Mouse (Mus musculus): Measurements from ENCODE around the gene Arhgef40. TPM values are rescaled to one million over a fixed set of nuclear protein-coding genes. Genes with fewer than 3 reads are reported as not detected.

Gene Arhgef40
- polyA plus RNA-seq, 1 experiment from 2014 or later = 59.6 TPM

- Histone ChIP-seq H3K9ac (ENCODE audit: low read length) (peak overlapping the region; percentile 96), H3K27ac (replicated peaks in 1 of 2; ENCODE audit: control insufficient read depth in 1 of 2, insufficient read depth in 1 of 2, low read depth in 2 of 2, low read length in 2 of 2) (peak overlapping the region; percentile 84 to 100), H3K4me3 (ENCODE audit: control insufficient read depth in 1 of 2, insufficient read depth in 1 of 2, low read depth in 1 of 2, low read length in 2 of 2) (peak overlapping the region; percentile 63 to 67), H3K27me3 (ENCODE audit: control insufficient read depth, insufficient read depth, low read length) (no peaks in the 10 kb centered on the region), H3K4me1 (ENCODE audit: control insufficient read depth in 2 of 2, insufficient read depth in 2 of 2, low read length in 2 of 2) (peaks cover 18 to 46% of the 10 kb centered on the region in 2 experiments), H3K4me2 (ENCODE audit: low read length) (peak overlapping the region; percentile 87), H3K36me3 (ENCODE audit: control insufficient read depth, insufficient read depth, low read length) (no peaks in the 10 kb centered on the region), H3K9me3 (ENCODE audit: control insufficient read depth, low read length) (no peaks in the 10 kb centered on the region)
- ATAC-seq (ENCODE audit: insufficient number of reproducible peaks, insufficient read depth, low FRiP score, low read depth) = 0 out of 2 replicates have a peak, but pooled peaks have one; percentile 0
- WGBS = 32% methylated on average over 12 of the region's 12 CpGs
Measured at GRCm38 (mm10) chr14:52019051-52019589, 34.6 kb downstream of the Arhgef40 start.

GRCm38 (mm10) chr14:52019590-52020340 lies 35.2 kb downstream of the Arhgef40 start:
- Histone ChIP-seq H3K27ac (replicated peaks in 1 of 2; ENCODE audit: control insufficient read depth in 1 of 2, insufficient read depth in 1 of 2, low read depth in 2 of 2, low read length in 2 of 2) (peak overlapping the region; percentile 100), H3K4me2 (ENCODE audit: low read length) (peak overlapping the region; percentile 87), H3K36me3 (ENCODE audit: control insufficient read depth, insufficient read depth, low read length) (no peaks in the 10 kb centered on the region), H3K9ac (ENCODE audit: low read length) (peak overlapping the region; percentile 96), H3K9me3 (ENCODE audit: control insufficient read depth, low read length) (no peaks in the 10 kb centered on the region), H3K27me3 (ENCODE audit: control insufficient read depth, insufficient read depth, low read length) (no peaks in the 10 kb centered on the region), H3K4me3 (ENCODE audit: control insufficient read depth in 1 of 2, insufficient read depth in 1 of 2, low read depth in 1 of 2, low read length in 2 of 2) (peak overlapping the region; percentile 67 to 72), H3K4me1 (ENCODE audit: control insufficient read depth in 2 of 2, insufficient read depth in 2 of 2, low read length in 2 of 2) (peaks cover 18 to 46% of the 10 kb centered on the region in 2 experiments)
- under 1% methylated on average over 74 of the region's 74 CpGs for WGBS
- ATAC-seq (ENCODE audit: insufficient number of reproducible peaks, insufficient read depth, low FRiP score, low read depth) = peak; percentile 88

GRCm38 (mm10) chr14:52020486-52021137 lies 36.1 kb downstream of the Arhgef40 start, which contains the start of gene Zfp219:
Zfp219 (minus strand) TSS chr14:52020733.
- peak within 1 kb of the TSS; percentile 87 for H3K4me2 ChIP-seq (ENCODE audit: low read length)

GRCm38 (mm10) chr14:52021138-52021529 lies 36.6 kb downstream of the Arhgef40 start:
- H3K4me3 ChIP-seq (ENCODE audit: control insufficient read depth in 1 of 2, insufficient read depth in 1 of 2, low read depth in 1 of 2, low read length in 2 of 2) = peak overlapping the region in 1 of 2 experiments; percentile 67; a peak in 1 of 4 replicates
- peaks cover 15 to 36% of the 10 kb centered on the region in 2 experiments for H3K4me1 ChIP-seq (ENCODE audit: control insufficient read depth in 2 of 2, insufficient read depth in 2 of 2, low read length in 2 of 2)
- ATAC-seq (ENCODE audit: insufficient number of reproducible peaks, insufficient read depth, low FRiP score, low read depth) = no peak
- H3K36me3 ChIP-seq (ENCODE audit: control insufficient read depth, insufficient read depth, low read length) = no peaks in the 10 kb centered on the region
- H3K27me3 ChIP-seq (ENCODE audit: control insufficient read depth, insufficient read depth, low read length) = no peaks in the 10 kb centered on the region
- 85% methylated on average over 4 of the region's 4 CpGs for WGBS
- no peaks in the 10 kb centered on the region for H3K9me3 ChIP-seq (ENCODE audit: control insufficient read depth, low read length)
- peak overlapping the region; percentile 87 for H3K4me2 ChIP-seq (ENCODE audit: low read length)
- H3K27ac ChIP-seq (replicated peaks in 1 of 2; ENCODE audit: control insufficient read depth in 1 of 2, insufficient read depth in 1 of 2, low read depth in 2 of 2, low read length in 2 of 2) = peak overlapping the region; percentile 100
- H3K9ac ChIP-seq (ENCODE audit: low read length) = peak overlapping the region; percentile 96

More at GRCm38 (mm10) chr14:52020486-52021137, 36.1 kb downstream of the Arhgef40 start, which contains the start of gene Zfp219:
- WGBS = 8% methylated on average over 15 of the region's 15 CpGs
- Histone ChIP-seq H3K4me1 (ENCODE audit: control insufficient read depth in 2 of 2, insufficient read depth in 2 of 2, low read length in 2 of 2) (peaks cover 15 to 41% of the 10 kb centered on the region in 2 experiments), H3K27ac (replicated peaks in 1 of 2; ENCODE audit: control insufficient read depth in 1 of 2, insufficient read depth in 1 of 2, low read depth in 2 of 2, low read length in 2 of 2) (peak within 1 kb of the TSS; percentile 100), H3K4me3 (ENCODE audit: control insufficient read depth in 1 of 2, insufficient read depth in 1 of 2, low read depth in 1 of 2, low read length in 2 of 2) (peak within 1 kb of the TSS; percentile 67 to 72), H3K27me3 (ENCODE audit: control insufficient read depth, insufficient read depth, low read length) (no peaks in the 10 kb centered on the region), H3K9ac (ENCODE audit: low read length) (peak within 1 kb of the TSS; percentile 96), H3K36me3 (ENCODE audit: control insufficient read depth, insufficient read depth, low read length) (no peaks in the 10 kb centered on the region), H3K9me3 (ENCODE audit: control insufficient read depth, low read length) (no peaks in the 10 kb centered on the region)
- ATAC-seq (ENCODE audit: insufficient number of reproducible peaks, insufficient read depth, low FRiP score, low read depth) = peak; percentile 69

- Histone ChIP-seq H3K4me2 (ENCODE audit: low read length) (no peak overlapping the region; the same call in 1 of the 2 replicates), H3K4me3 (ENCODE audit: control insufficient read depth in 1 of 2, insufficient read depth in 1 of 2, low read depth in 1 of 2, low read length in 2 of 2) (no peak overlapping the region), H3K27ac (replicated peaks in 1 of 2; ENCODE audit: control insufficient read depth in 1 of 2, insufficient read depth in 1 of 2, low read depth in 2 of 2, low read length in 2 of 2) (peak overlapping the region in 1 of 2 experiments; percentile 100; a peak in 2 of 4 replicates), H3K4me1 (ENCODE audit: control insufficient read depth in 2 of 2, insufficient read depth in 2 of 2, low read length in 2 of 2) (peaks cover 15 to 30% of the 10 kb centered on the region in 2 experiments), H3K36me3 (ENCODE audit: control insufficient read depth, insufficient read depth, low read length) (no peaks in the 10 kb centered on the region), H3K9me3 (ENCODE audit: control insufficient read depth, low read length) (no peaks in the 10 kb centered on the region), H3K9ac (ENCODE audit: low read length) (no peak overlapping the region), H3K27me3 (ENCODE audit: control insufficient read depth, insufficient read depth, low read length) (no peaks in the 10 kb centered on the region)
- ATAC-seq (ENCODE audit: insufficient number of reproducible peaks, insufficient read depth, low FRiP score, low read depth) = no peak
- 88% methylated on average over 8 of the region's 8 CpGs for WGBS
Measured at GRCm38 (mm10) chr14:52021568-52022212, 37.2 kb downstream of the Arhgef40 start.

GRCm38 (mm10) chr14:52022244-52022708 lies 37.8 kb downstream of the Arhgef40 start:
- Histone ChIP-seq H3K9ac (ENCODE audit: low read length) (peak overlapping the region; percentile 63), H3K27ac (replicated peaks in 1 of 2; ENCODE audit: control insufficient read depth in 1 of 2, insufficient read depth in 1 of 2, low read depth in 2 of 2, low read length in 2 of 2) (peak overlapping the region; percentile 85 to 93), H3K4me1 (ENCODE audit: control insufficient read depth in 2 of 2, insufficient read depth in 2 of 2, low read length in 2 of 2) (peaks cover 15 to 27% of the 10 kb centered on the region in 2 experiments), H3K27me3 (ENCODE audit: control insufficient read depth, insufficient read depth, low read length) (no peaks in the 10 kb centered on the region), H3K4me3 (ENCODE audit: control insufficient read depth in 1 of 2, insufficient read depth in 1 of 2, low read depth in 1 of 2, low read length in 2 of 2) (peak overlapping the region in 1 of 2 experiments; percentile 33; a peak in 1 of 4 replicates), H3K4me2 (ENCODE audit: low read length) (peak overlapping the region; percentile 71), H3K36me3 (ENCODE audit: control insufficient read depth, insufficient read depth, low read length) (no peaks in the 10 kb centered on the region), H3K9me3 (ENCODE audit: control insufficient read depth, low read length) (no peaks in the 10 kb centered on the region)
- WGBS = 62% methylated on average over 3 of the region's 3 CpGs
- no peak for ATAC-seq (ENCODE audit: insufficient number of reproducible peaks, insufficient read depth, low FRiP score, low read depth)

Measured in heart, embryonic 14.5 days (tissue).